Mouse (Mus musculus) cerebellum, postnatal 4 days (tissue): ENCODE data around the gene 4931429L15Rik.
"Not testable (repeated sequence)": the region's sequence is repeated elsewhere in the genome, so short reads cannot be mapped to it uniquely, and the experiment has no call there.

Source experiments
- DNase-seq, 2 experiments: peaks; one replicate each; pipeline ENCODE4 v3.0.0; 2022; ENCODE audit warnings: low spot score in 2 of 2, mixed read lengths in 1 of 2

4931429L15Rik gene

DNA sequence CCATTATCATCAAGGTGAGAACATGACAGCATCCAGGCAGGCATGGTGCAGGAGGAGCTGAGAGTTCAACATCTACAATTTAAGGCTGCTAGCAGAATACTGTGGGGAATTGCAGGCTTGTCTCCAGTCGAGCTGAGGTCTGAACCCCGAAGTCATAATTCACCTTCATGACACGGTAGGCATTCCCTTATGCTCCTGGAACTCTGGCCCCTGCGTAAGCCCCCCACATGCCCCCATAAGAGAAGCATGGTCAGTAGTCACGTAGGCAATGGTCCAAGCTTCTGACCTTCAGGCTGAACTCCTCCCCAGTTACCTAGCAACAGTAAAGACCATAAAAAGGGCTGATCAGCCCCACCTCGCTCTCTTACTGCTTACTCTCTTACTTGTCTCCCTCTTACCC lies at the start of gene 4931429L15Rik:
Gene 4931429L15Rik (minus strand): TSS at position 101 of the 400 bp plus-strand sequence.
- not testable (repeated sequence) for DNase-seq

DNA sequence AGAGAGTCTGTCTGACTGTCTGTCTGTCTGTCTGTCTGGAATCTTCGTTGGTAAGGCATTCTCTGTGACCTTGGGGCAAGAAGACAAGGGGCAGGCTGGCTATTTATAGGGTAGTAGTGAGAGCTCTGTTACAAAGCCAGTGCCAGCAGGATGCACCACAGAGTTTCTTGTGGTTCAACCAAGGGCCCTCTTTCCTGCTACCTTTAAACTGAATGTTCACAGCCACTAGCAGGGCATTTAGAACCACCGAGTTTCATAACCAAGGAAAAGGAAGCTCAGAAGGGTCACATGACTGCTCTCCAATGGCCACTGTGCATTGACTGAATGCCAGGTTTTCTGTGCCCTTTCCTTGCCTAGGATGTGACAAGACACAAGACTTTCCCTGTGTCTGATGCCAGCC lies 42.7 kb upstream of the 4931429L15Rik start:
- no peak for DNase-seq

GRCm38 (mm10) chr9:46361461-46362111 lies 41.8 kb upstream of the 4931429L15Rik start:
- DNase-seq, result no peak

DNA sequence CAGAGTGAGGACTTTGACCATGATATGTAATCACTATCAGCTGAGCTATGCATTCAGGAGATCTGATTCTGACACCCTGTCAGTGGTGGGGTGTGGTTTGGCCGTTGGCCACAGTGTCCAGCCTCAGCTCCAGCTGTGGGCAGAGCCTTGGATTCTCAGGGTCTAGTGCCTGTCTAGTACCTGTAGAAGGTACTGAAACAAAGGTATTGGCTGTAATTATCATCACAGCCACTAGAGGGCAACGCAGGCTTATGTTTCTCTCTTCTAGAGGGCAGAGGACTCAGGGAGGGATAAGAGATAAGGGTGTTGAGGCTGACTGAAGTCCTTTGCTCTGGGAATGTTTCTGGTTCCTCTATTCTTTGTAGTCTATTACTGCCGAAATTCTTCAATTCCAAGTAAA lies 34.2 kb upstream of the 4931429L15Rik start:
- peak in 1 of 2 experiments; percentile 73 for DNase-seq

DNA sequence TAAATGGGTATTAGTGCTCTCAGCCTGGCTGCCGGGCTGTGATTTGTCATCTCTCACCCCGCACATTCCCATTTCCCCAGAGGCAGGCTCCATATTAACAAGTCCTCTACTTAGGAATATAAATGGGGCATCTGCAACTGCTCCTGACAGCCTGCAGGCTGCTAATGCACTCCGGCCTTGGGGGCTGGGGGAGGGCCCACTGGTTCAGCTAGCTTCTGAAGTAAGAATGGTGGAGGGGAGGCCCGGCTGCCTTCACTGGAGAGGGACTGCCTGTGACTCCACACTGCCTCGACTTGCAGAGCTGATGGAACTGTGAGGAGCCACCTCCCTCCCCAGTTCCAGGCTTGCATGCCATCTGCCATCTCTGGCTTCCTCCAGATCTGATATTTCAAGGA lies 33.5 kb upstream of the 4931429L15Rik start:
- no peak for DNase-seq

DNA sequence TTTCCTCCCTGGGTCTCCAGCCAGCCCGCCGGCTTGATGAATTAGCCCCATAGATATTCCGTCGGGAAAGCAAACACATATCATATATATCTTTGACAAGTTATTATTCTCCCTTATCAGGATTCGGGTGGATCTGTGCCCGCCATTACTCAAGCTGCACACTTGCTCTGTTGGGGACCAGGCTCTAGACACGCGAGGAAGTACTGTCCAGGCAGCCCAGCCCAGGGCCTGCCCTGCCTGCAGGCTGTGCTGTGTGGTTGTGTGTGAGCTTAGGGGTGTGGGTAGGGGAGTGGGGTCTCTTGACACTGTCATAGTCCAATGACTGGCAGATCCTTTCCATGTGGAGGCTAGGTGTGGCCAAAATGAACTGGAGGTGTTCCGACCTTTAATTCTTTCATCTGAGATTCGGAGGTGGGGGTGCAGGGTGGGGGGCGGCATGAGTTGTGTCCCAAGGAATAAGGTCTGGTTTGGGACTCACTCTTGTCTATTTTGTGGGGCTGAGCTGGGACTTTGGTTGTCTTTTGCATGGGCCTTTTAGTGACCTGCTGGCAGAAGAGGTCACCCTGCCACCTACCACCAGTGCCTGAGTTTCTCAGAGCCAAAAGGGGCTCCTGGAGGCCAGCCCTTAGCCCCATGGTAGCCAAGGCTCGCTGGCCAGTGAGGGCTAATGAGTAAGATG lies 33.0 kb upstream of the 4931429L15Rik start:
- DNase-seq, result no peak

GRCm38 (mm10) chr9:46350451-46350981 lies 30.7 kb upstream of the 4931429L15Rik start:
- no peak for DNase-seq

DNA sequence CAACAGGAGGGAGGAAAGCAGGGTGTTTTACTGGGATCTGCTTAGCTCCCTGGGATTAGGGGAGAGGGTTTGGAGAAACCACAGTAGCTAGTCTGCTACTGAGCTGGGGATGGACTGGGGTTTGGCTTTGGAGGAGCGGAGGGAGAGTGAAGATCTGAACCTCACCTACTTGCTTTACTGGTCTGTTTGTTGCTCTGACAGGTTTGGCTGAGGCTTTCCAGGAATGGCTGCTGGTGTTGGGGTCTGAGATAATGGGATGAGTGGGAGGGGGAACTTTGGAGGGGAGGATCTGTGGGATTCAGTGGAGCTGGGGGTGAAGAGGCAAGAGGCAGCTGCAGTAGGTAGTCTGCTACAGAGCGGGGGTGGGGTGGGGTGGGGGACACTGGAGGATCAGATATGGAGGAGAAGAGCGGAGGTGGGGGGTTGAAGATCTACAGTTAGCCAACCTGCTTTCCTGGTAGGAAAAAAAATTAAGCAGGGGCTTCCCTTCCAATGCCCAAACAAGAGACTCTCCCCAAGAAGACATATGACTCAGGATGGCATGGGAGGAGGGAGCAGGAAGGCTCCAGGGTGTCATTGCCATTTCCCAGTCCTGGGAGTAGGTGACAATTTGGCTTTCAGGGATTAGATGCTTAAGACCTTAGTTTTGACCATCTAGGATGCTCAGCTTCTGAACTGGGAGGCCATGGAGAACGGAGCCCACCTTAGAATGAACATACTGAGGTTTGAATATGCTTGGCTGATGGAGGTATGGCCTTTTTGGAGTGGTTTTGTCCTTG lies 26.3 kb upstream of the 4931429L15Rik start:
- no peak for DNase-seq

GRCm38 (mm10) chr9:46339051-46339652 lies 19.4 kb upstream of the 4931429L15Rik start:
- no peak for DNase-seq

DNA sequence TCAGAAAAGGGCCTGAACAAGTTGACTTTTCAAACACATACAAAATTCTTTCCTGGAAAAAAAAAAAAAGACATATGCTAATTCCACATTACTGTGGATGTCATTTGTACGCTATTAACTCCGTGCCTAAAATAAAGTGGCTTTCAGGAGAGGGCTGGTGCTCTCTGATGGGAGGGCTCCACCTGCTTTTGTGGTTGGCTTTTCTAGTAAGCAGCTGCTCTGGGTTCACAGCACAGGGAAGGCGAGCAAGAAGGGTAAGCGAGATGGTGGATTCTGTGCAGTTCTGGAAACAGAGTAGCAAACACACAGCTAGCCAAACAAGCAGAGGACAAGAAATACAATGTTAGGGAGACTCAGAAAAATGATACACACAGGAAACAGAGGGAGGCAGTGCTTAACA lies 18.6 kb upstream of the 4931429L15Rik start:
- no peak for DNase-seq

- DNase-seq, result peak in 1 of 2 experiments; percentile 58
These were observed 18.1 kb upstream of the 4931429L15Rik start for GRCm38 (mm10) chr9:46337852-46338291.

DNA sequence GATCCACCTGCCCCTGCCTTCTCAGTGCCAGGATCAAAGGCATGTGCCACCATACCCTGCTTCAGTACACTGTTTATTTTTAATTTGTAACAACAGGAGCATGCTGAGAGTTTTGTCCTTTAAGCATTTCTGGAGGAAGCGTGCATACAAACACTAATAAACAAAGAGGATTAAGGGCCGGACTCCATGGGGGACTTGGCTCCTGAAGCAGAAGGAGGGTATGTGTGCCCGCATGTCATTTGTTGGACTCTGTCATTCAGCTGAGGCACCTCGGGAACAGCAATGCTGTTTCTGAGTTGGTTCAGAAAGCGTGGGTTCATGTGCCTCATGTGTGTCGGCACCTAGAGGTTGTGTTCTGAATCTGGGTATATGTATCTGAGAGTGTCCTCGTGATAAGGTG lies 17.5 kb upstream of the 4931429L15Rik start:
- no peak for DNase-seq

DNA sequence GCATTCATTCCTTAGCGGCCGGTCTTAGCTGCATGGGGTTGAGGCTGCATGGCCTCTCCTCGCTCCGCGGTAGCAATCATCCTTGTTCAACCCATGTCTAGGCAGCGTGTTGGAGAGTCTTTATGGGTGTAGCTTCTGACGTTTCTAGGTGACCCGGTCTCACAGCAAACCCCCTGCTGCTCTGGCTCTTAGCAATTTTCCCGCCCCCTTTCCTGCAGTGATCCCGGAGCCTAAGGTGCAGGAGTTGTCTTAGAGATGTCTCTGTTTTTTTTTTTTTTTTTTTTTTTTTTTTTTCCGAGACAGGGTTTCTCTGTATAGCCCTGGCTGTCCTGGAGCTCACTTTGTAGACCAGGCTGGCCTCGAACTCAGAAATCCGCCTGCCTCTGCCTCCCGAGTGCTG lies 16.5 kb upstream of the 4931429L15Rik start:
- not testable (repeated sequence) for DNase-seq

DNA sequence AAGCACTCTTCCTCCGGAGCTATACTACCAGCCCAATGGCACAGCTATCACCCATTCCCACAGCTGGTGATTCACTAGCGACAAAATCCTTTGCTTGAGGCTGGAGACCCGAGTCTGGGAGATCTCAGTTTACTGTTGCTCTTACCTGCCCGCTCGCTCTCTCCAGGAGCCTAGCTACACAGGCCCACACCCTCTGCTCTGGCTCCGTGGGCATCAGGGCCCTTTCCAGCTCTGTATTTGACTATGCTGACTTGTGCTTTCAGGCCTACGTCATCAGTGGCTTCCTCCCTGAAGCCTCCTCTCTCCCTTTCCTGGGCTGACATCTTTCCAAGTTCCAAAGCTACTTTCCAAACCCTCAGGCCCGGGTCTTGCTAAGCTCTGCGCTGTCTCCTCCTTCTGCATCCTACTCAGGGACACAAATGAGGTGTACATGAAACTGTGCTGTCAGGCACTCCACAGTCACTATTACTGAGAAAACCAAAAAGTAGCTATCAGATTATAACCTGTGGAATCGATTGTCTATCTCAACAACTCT lies 15.7 kb upstream of the 4931429L15Rik start:
- no peak for DNase-seq

DNA sequence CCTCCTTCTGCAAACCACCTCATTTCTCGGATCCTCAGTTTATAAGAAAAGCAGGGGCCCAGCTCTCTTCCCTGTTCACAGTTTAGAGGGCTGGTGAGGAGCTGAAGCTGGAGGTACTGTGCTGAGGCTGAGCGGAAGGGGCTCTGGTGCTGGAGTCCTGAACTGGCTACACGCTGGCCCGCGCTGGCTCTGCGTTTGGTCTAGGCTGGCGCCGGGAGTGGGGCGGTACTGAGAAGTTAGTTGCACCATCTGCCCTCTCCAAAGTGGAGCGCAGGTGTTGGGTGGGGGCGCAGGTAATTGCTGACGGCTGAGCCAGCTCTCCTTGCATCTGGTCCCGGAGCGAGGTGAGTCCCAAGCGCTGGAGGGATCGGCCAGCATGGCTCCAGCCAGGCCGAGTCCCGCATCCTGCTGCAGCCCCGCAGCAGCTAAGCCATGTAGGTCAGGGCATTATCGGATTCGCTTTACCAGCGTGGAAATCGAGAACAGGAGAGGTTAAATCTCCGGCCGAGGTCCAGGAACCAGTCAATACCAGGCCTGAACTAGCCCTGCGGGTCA lies 14.8 kb upstream of the 4931429L15Rik start:
- DNase-seq, result no peak

DNA sequence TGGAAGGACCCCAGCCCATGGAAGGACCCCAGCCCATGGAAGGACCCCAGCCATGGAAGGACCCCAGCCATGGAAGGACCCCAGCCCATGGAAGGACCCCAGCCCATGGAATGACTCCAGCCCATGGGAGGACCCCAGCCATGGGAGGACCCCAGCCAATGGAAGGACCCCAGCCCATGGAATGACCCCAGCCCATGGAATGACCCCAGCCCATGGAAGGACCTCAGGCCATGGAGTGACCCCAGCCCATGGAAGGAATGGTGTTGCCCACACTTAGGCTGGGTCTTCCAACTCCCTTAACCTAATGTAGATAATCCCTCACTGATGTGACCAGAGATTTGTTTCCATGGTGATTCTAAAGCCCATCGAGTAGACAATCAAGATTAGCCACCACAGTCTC lies 11.5 kb upstream of the 4931429L15Rik start:
- no peak for DNase-seq

GRCm38 (mm10) chr9:46330586-46330895 lies 10.8 kb upstream of the 4931429L15Rik start:
- DNase-seq, result no peak

DNA sequence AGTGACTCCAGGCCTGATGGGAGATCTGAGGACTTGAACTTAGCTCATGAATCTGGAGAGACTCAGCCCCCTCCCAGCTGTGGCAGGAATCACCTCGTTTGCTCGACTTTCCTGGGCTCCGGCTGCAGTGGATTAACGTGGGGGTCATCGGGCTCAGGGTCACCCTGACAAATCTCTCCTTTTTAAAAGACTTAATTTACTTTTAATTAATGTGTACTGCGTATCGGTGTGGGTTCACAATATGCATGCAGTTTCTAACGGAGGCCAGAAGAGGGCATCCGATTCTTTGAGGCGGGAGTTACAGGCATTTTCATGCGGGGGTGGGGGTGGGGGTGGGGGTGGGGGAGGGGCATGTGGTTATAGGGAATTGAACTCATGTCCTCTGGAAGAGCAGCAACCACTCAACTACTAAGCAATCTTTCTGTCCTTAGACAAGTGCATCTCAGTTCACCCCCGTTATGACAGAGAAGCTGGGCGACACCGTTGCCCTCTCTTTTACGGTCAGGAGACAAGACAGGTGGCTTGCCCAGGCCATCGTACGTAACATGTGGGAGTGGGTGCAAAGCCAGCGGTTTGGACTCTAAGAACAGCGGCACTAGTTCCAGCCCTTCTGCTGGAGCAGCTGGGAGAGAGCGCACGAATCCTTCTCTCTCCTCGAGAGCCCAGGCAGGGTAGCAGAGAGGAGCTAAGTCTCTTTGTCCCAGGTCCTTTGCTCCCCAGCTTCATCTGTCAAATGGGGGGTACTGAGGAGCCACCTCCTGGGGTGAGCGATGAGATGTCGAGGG lies 10.2 kb upstream of the 4931429L15Rik start:
- no peak for DNase-seq

DNA sequence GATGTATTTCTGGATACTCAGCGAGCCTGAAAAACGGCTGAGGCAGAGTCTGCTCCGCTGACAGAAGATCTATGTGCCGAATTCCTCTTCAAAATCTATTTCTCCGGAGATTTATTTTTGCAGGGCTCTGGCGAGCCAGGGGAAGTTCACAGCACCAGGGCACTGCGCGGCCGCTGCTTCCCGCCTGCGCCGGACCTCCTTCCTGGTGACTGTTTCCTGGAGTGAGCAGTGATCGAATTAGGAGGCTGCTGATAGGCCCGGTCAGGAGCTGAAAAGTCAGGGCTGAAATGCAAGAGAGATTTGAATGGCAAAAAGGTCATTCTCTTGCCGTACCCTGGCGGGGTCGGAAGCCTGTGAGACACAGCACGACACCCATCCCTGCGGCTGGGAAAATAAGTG lies 9.5 kb upstream of the 4931429L15Rik start:
- DNase-seq, result no peak

- peak; percentile 44 to 76 for DNase-seq
These were observed 8.9 kb upstream of the 4931429L15Rik start for GRCm38 (mm10) chr9:46328572-46329249.
